Mouse (Mus musculus): Measurements from ENCODE around the gene Brwd1. TPM values are rescaled to one million over a fixed set of nuclear protein-coding genes. Genes with fewer than 3 reads are reported as not detected.
"Not testable (repeated sequence)": the region's sequence is repeated elsewhere in the genome, so short reads cannot be mapped to it uniquely, and the experiment has no call there.

Gene Brwd1
- 127 and 130 TPM in 2 replicates for polyA plus RNA-seq (2016; fragmentation: Nextera tagmentation; extraction: Ambion mirVana)

DNA sequence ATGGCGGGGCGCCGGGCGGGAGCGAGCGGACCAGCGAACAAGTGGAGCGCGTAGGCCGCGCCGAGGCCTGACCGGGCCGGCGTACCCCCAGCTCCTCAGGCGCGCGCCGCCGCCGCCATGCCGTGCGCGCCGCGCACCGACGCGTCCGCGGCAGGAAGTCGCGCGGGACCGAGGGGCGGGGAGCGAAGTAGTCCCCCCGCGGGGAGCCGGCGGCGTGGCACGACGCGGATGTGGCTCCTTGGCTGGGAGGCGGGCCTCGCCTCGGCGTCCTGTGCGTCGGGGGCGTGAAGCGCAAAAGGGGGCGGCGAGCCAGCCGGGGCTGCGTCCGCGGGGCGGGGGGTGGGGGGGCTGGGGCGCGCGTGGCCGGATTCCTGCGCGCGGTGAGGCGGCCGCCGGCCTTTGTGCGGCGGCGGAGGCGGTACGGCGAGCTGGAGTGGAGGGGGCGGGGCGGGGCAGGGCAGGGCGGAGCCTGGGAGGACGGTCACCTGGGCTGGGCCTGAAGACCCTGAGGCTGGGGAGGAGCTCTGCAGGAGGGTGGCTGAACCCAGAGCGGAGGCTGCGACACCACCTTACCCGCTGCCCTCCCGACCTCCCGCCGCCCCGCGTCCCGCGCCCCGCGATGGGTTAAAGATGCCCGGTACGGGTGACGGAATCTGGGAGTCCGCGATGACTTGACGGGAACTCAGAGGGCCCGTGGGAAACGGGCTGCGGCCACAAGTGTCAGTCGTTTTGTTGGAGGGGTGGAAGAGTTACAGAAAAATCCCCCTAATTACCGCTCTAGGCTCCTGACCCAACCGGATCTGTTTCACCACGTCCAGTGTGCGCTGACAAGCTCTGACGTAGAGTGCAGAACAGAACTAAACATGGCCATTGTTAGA is at the start of gene Brwd1:
TSS of gene Brwd1 (minus strand) at position 226 of the 878 bp plus-strand sequence.
- H3K4me1 ChIP-seq = peaks cover 26% of the 10 kb centered on the region
- no peaks in the 10 kb centered on the region for H3K9me3 ChIP-seq
- H3K4me3 ChIP-seq = peak within 1 kb of the TSS; percentile 99
- H3K27me3 ChIP-seq (replicated peaks; ENCODE audit: low read depth, poor library complexity, severe bottlenecking) = no peaks in the 10 kb centered on the region
- under 1% methylated on average over 107 of the region's 107 CpGs for WGBS
- peak; percentile 96 for DNase-seq (ENCODE audit: low spot score)
- H3K36me3 ChIP-seq (replicated peaks) = peaks cover 35% of the 10 kb centered on the region
- H3K27ac ChIP-seq (replicated peaks) = peak within 1 kb of the TSS; percentile 97

DNA sequence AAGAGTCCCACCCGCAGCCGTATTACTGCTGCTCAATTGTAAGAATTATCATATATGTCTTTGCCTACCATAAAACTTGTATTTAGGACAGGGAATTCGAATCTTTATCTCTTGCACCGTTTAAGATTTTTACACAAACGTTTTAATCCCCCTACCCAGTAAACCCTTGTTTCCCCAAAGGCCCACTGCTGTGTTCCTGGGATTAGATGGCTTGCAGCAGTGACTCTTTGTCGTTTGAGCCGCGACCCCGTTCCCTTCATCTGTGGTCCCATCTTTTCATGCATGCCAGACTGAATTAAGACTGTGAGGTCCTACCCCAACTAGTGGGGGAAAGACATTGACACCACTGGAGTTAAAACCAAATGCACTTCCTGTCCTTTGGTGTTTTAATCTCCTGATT is 46.1 kb upstream of the Brwd1 start:
- peak; percentile 34 for DNase-seq (ENCODE audit: low spot score)
- Histone ChIP-seq H3K4me3 (peak overlapping the region; percentile 98), H3K4me1 (peaks cover 33% of the 10 kb centered on the region), H3K36me3 (replicated peaks) (peaks cover 33% of the 10 kb centered on the region), H3K9me3 (no peaks in the 10 kb centered on the region), H3K27me3 (replicated peaks; ENCODE audit: low read depth, poor library complexity, severe bottlenecking) (no peaks in the 10 kb centered on the region), H3K27ac (replicated peaks) (peak overlapping the region; percentile 100)
- WGBS = 3% methylated on average over 9 of the region's 9 CpGs

DNA sequence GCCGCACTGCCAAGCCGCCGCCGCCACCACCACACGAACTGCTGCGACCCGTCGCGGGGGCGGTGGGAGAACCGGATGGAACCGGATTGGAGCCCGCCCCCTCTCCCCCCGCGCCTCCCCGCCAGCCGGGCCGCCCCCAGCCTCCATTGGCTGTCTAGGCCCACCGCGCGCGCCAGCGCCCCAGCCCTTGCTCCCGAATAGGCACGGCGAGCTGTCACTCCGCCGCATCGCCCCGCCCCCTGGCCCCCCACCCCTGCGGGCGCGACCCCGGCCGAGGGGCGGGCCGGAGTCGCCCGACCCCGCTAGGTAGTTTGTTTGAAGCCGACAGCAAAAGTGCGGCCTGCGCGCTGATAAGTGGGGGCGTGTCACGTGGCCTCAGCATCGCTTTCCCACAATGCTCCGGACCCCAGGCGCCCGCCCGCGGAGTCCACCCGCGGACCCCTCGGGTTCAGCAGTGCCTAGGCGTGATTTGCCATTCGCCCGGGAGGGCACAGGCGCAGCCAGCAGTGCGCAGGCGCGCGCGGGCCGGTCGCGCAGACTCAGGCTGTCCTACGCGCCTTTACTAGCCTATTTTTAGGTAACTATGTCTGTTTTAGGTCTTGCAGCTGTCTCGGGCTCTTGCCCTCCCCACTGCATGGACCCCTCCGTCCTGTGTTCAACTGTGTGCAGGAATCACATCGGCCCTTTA is 45.5 kb upstream of the Brwd1 start, which contains the start of gene Hmgn1:
TSS of gene Hmgn1 (minus strand) at position 73 of the 688 bp plus-strand sequence.
- peak; percentile 100 for DNase-seq (ENCODE audit: low spot score)
- no peaks in the 10 kb centered on the region for H3K9me3 ChIP-seq
- peaks cover 40% of the 10 kb centered on the region for H3K36me3 ChIP-seq (replicated peaks)
- H3K4me3 ChIP-seq = peak within 1 kb of the TSS; percentile 98
- peak within 1 kb of the TSS; percentile 100 for H3K27ac ChIP-seq (replicated peaks)
- H3K4me1 ChIP-seq = peaks cover 33% of the 10 kb centered on the region
- no peaks in the 10 kb centered on the region for H3K27me3 ChIP-seq (replicated peaks; ENCODE audit: low read depth, poor library complexity, severe bottlenecking)
- WGBS = under 1% methylated on average over 71 of the region's 72 CpGs

DNA sequence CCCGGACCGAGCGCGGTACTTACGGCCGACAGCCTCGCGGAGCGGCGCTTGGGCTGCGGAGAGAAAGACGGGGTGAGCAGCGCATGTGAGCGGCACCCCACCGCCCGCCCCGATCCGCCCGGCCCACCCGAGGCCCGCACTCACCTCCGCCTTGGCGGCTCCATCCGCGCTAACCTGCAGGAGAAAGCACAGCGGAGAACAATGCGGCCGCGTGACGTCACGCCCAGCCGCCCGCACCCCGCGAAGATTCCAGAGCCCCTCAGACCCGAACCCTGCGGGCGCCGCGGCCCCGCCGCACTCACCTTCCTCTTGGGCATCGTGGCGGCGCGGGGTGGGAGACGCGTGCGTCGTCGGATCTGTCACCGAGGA is 44.9 kb upstream of the Brwd1 start:
- peak overlapping the region; percentile 98 for H3K4me3 ChIP-seq
- H3K27me3 ChIP-seq (replicated peaks; ENCODE audit: low read depth, poor library complexity, severe bottlenecking) = no peaks in the 10 kb centered on the region
- DNase-seq (ENCODE audit: low spot score) = no peak
- WGBS = under 1% methylated on average over 52 of the region's 52 CpGs
- H3K9me3 ChIP-seq = no peaks in the 10 kb centered on the region
- H3K36me3 ChIP-seq (replicated peaks) = peaks cover 45% of the 10 kb centered on the region
- H3K4me1 ChIP-seq = peaks cover 33% of the 10 kb centered on the region
- peak overlapping the region; percentile 100 for H3K27ac ChIP-seq (replicated peaks)

DNA sequence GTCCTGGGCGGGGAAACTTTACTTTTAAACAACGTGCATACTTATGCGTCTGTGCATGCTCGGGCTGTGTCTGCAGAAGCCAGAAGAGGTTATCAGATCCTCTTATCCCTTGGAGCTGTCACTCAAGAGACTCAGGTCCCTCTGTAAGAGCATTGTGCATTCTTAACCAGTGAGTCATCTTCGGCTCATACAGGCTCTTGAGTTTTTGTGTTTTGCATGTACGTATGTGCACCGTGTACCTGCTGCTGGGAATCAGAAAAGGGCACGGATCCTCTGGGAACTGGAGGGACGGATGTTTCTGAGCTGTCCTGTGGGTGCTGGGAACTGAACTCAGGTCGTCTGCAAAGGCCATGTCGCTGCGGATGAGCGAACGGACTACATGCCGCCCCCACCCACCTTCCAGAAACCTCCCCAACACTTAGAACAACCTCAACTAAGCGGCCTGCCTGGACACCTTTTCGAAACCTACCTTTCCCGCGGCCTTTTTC is 44.4 kb upstream of the Brwd1 start:
- DNase-seq (ENCODE audit: low spot score) = no peak
- peaks cover 33% of the 10 kb centered on the region for H3K4me1 ChIP-seq
- H3K27me3 ChIP-seq (replicated peaks; ENCODE audit: low read depth, poor library complexity, severe bottlenecking) = no peaks in the 10 kb centered on the region
- peaks cover 50% of the 10 kb centered on the region for H3K36me3 ChIP-seq (replicated peaks)
- no peaks in the 10 kb centered on the region for H3K9me3 ChIP-seq
- H3K4me3 ChIP-seq = peak overlapping the region; percentile 98
- WGBS = 8% methylated on average over 19 of the region's 19 CpGs
- H3K27ac ChIP-seq (replicated peaks) = peak overlapping the region; percentile 100

DNA sequence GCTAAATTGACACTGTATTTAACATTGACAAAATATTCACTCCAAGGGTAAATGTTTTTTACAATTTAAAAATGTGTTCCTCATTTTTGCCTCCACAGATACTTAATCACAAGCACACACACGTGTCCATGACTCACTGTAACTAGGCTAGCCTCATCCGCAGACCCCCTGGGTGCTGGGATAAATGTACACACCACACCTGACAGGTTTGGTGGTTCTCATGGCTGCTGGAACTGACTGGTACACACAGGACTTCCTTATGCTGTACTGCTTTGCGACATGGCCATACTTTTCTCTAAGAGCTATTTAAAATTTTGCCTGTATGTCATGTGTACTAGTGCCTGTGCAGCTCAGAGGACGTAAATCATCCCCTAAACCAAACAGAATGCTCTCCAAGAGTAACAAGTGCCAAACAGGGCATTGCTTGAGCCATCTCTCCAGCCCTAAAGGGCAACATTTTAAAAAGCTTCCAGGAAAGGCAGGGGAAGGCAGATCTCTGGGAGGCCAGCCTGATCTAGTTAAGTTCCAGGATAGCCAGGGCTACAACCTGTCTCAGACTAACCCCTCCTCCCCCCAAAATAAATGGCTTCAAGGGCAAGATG is 37.8 kb upstream of the Brwd1 start:
- 78% methylated on average over 4 of the region's 4 CpGs for WGBS
- peaks cover 63% of the 10 kb centered on the region for H3K36me3 ChIP-seq (replicated peaks)
- H3K4me3 ChIP-seq = no peak overlapping the region
- H3K4me1 ChIP-seq = peaks cover 7% of the 10 kb centered on the region
- H3K27me3 ChIP-seq (replicated peaks; ENCODE audit: low read depth, poor library complexity, severe bottlenecking) = no peaks in the 10 kb centered on the region
- H3K27ac ChIP-seq (replicated peaks) = no peak overlapping the region
- DNase-seq (ENCODE audit: low spot score) = no peak
- no peaks in the 10 kb centered on the region for H3K9me3 ChIP-seq

DNA sequence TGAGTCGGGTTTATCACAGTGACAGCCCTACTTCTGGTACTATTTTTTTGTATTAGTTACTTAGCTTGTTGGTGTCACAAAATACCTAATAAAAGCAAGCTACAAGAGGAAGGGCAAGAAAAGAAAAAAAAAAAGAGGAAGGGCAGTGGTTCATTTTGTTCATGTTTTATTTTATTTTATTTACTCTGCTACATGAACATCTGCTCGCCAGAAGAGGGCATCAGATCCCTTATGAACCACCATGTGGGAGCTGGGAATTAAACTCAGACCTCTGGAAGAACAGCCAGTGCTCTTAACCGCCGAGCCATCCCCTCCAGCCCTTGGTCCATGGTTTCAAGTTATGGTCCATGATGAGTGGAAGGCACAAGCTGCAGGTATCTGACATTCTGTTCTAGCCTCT is 32.4 kb upstream of the Brwd1 start:
- WGBS = 49% methylated on average over 4 of the region's 4 CpGs
- H3K9me3 ChIP-seq = no peaks in the 10 kb centered on the region
- no peaks in the 10 kb centered on the region for H3K27me3 ChIP-seq (replicated peaks; ENCODE audit: low read depth, poor library complexity, severe bottlenecking)
- H3K4me3 ChIP-seq = no peak overlapping the region
- H3K36me3 ChIP-seq (replicated peaks) = peaks cover 11% of the 10 kb centered on the region; the same call in 1 of the 2 replicates
- no peaks in the 10 kb centered on the region for H3K4me1 ChIP-seq
- H3K27ac ChIP-seq (replicated peaks) = no peak overlapping the region
- no peak for DNase-seq (ENCODE audit: low spot score)

DNA sequence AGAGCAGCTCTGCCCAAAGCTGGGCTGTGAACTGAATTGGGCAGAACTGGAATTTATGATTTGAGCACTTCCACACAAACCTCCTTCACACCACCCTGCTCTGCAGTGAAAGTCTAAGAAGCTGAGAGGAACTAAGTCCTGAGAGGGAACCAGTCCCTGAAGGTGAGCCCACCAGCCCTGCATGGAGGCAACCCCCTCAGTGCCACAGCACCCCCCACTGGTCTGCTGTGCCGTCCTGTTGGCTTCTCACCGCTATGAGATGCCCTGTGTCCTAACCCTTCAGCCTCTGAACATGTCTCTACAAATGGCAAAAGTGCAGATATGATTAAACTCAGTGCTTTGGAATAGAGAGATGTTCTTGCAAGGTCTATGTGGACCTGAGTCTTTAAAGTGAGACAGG is 30.4 kb upstream of the Brwd1 start:
- H3K4me1 ChIP-seq = no peaks in the 10 kb centered on the region

DNA sequence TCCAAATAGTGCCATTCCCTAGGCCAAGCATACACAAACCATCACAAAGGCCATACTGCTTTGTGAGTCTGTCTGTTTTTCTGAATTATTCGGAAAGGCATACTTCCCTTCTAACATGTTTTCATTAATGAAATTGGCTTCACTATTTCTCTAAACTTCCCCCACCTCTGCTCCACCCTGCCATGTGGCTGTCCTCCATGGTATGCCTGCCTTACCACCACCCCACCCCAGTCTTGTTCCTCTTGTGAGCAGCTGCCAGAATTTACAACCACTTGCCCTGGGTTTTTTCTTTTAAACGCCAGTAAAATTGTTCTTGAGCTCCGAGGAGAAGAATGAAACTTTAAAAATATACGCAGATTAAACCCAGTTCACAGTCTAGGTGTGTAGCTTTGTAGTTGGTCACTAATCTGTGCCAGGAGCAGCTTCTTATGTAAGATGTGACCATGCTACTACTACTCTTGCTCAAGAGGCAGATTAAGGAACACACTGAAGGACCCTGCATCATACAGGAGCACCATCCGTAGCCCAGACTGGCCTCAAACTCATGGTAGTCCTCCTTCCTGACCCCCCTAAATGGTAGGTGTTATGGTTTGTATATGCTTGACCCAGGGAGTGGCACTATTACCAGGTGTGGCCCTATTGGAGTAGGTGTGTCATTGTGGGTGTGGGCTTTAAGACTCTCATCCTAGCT is 28.5 kb upstream of the Brwd1 start:
- Histone ChIP-seq H3K9me3 (no peaks in the 10 kb centered on the region), H3K36me3 (replicated peaks) (no peaks in the 10 kb centered on the region), H3K4me1 (no peaks in the 10 kb centered on the region), H3K4me3 (no peak overlapping the region), H3K27me3 (replicated peaks; ENCODE audit: low read depth, poor library complexity, severe bottlenecking) (no peaks in the 10 kb centered on the region), H3K27ac (replicated peaks) (no peak overlapping the region)
- whole genome bisulfite sequencing = 92% methylated on average over 5 of the region's 5 CpGs
- DNase-seq (ENCODE audit: low spot score) = no peak

More for the DNA sequence above, 30.4 kb upstream of the Brwd1 start:
- Histone ChIP-seq H3K27me3 (replicated peaks; ENCODE audit: low read depth, poor library complexity, severe bottlenecking) (no peaks in the 10 kb centered on the region), H3K27ac (replicated peaks) (no peak overlapping the region), H3K9me3 (no peaks in the 10 kb centered on the region), H3K4me3 (no peak overlapping the region), H3K36me3 (replicated peaks) (no peaks in the 10 kb centered on the region)
- DNase-seq (ENCODE audit: low spot score) = no peak
- WGBS = 54% methylated on average over 2 of the region's 2 CpGs

DNA sequence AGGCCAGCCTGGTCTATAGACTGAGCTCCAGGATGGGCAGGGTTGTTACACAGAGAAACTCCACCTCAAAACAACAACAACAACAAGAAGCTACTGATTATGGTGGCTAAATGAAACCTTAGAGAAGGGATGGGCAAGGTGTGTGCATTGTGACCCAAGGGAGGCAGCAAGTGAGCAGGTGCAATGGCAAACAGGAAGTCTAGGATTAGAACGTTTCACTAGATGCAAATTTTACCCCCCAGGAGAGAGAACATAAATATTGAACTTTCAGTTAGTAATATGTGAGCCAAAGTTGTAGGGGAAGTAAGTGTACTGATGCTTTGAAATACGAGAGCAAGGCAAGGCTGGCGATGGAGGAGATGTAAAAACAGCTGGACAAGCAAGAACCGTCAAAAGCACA is 27.3 kb upstream of the Brwd1 start:
- H3K4me3 ChIP-seq = no peak overlapping the region
- no peaks in the 10 kb centered on the region for H3K9me3 ChIP-seq
- WGBS = 68% methylated on average over 4 of the region's 4 CpGs
- no peaks in the 10 kb centered on the region for H3K4me1 ChIP-seq
- DNase-seq (ENCODE audit: low spot score) = no peak
- H3K27me3 ChIP-seq (replicated peaks; ENCODE audit: low read depth, poor library complexity, severe bottlenecking) = no peaks in the 10 kb centered on the region
- no peaks in the 10 kb centered on the region for H3K36me3 ChIP-seq (replicated peaks)
- no peak overlapping the region for H3K27ac ChIP-seq (replicated peaks)

DNA sequence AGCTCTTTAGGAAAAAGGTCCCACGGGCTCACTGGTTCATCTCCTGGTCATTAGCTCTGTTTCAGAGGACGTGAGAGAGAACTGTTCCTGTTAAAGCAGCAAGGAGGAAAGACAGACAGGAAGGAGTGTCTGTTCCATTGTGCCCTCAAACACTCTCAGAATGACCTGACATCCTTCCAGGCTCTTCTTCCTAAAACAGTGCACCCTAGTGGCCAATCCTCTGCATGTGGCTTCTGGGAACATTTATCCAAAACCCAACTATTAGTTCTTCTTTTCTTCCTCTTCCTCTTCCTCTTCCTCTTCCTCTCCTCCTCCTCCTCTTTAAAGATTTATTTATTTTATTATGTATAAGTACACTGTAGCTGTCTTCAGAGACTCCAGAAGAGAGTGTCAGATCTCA is 20.7 kb upstream of the Brwd1 start:
- no peak overlapping the region for H3K4me3 ChIP-seq
- no peaks in the 10 kb centered on the region for H3K27me3 ChIP-seq (replicated peaks; ENCODE audit: low read depth, poor library complexity, severe bottlenecking)
- DNase-seq (ENCODE audit: low spot score) = no peak
- H3K4me1 ChIP-seq = no peaks in the 10 kb centered on the region
- 35% methylated on average over 2 of the region's 2 CpGs for WGBS
- no peaks in the 10 kb centered on the region for H3K9me3 ChIP-seq
- no peak overlapping the region for H3K27ac ChIP-seq (replicated peaks)
- no peaks in the 10 kb centered on the region for H3K36me3 ChIP-seq (replicated peaks)

DNA sequence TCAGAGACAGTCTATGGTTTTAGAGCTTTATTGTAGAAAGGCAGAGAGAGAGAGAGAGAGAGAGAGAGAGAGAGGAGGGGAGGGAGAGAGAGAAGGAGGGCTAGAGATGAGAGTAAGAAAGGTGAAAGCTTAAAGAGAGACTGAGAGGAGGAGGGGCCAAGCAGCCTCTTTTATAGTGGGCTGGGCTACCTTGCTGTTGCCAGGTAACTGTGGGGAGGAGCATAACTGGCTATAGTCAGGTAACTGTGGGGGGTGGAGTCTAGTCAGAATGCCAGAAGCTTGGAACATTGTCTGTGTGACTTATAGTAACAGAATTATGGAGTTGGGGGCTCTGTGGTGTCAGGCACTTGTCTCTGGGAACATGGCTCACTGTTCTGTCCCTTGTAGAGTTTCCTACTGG is 15.5 kb upstream of the Brwd1 start:
- not testable (repeated sequence) for H3K4me1 ChIP-seq; H3K4me3 ChIP-seq; DNase-seq (ENCODE audit: low spot score); H3K27ac ChIP-seq (replicated peaks); H3K36me3 ChIP-seq (replicated peaks); H3K27me3 ChIP-seq (replicated peaks; ENCODE audit: low read depth, poor library complexity, severe bottlenecking); H3K9me3 ChIP-seq
